Mouse (Mus musculus) stomach, postnatal 0 days (tissue): ENCODE data around the gene Klhdc7b.

Experiments used
- CTCF ChIP-seq: IDR thresholded peaks from 2 replicates; pipeline ENCODE4 v1.5.1; 2016; ENCODE audit warnings: antibody characterized with exemption, low read depth, mild to moderate bottlenecking, moderate library complexity
- EP300 ChIP-seq: optimal IDR thresholded peaks from 2 replicates; pipeline ENCODE3; 2016; ENCODE audit warnings: antibody characterized with exemption

- TF ChIP-seq CTCF: no peak
- no peak for TF ChIP-seq EP300
Measured at GRCm38 (mm10) chr15:89426716-89427115, 42.0 kb downstream of the Klhdc7b start.
